Mouse (Mus musculus): ENCODE data around the gene Zkscan2. TPM values are rescaled to one million over a fixed set of nuclear protein-coding genes. Genes with fewer than 3 reads are reported as not detected.
A peak's percentile ranks its signal among the peaks of the same experiment; 100 is the strongest.

Gene Zkscan2
- polyA plus RNA-seq, 1 experiment from 2014 or later, result 2.1 TPM

- no peak within 1 kb of the TSS for H3K9ac ChIP-seq
- H3K4me3 ChIP-seq (replicated peaks), result no peak within 1 kb of the TSS
- no peaks in the 10 kb centered on the region for H3K9me3 ChIP-seq
- no peaks in the 10 kb centered on the region for H3K27me3 ChIP-seq (replicated peaks)
- peak within 1 kb of the TSS; percentile 24; the same call in 1 of the 2 replicates for H3K4me2 ChIP-seq (replicated peaks)
- no peak within 1 kb of the TSS for H3K27ac ChIP-seq
- no peaks in the 10 kb centered on the region; the same call in 1 of the 2 replicates for H3K4me1 ChIP-seq (replicated peaks)
- no peaks in the 10 kb centered on the region for H3K36me3 ChIP-seq
- 48% methylated on average over 9 of the region's 9 CpGs for WGBS
- ATAC-seq, result peak; percentile 93
Observed at GRCm38 (mm10) chr7:123462070-123462501, 38.2 kb downstream of the Zkscan2 start, which contains the start of gene Aqp8. Gene Aqp8, plus strand, starts transcription at chr7:123462291.

GRCm38 (mm10) chr7:123461316-123461715 lies 38.9 kb downstream of the Zkscan2 start:
- H3K36me3 ChIP-seq, result no peaks in the 10 kb centered on the region
- no peaks in the 10 kb centered on the region; the same call in 1 of the 2 replicates for H3K4me1 ChIP-seq (replicated peaks)
- H3K9me3 ChIP-seq, result no peaks in the 10 kb centered on the region
- H3K27me3 ChIP-seq (replicated peaks), result no peaks in the 10 kb centered on the region
- no peak overlapping the region for H3K27ac ChIP-seq
- WGBS, result 89% methylated on average over 4 of the region's 4 CpGs
- no peak overlapping the region for H3K9ac ChIP-seq
- ATAC-seq, result no peak
- no peak overlapping the region for H3K4me3 ChIP-seq (replicated peaks)
- no peak overlapping the region for H3K4me2 ChIP-seq (replicated peaks)

GRCm38 (mm10) chr7:123459247-123459646 lies 41.0 kb downstream of the Zkscan2 start:
- Histone ChIP-seq H3K4me3 (replicated peaks) (no peak overlapping the region), H3K27ac (no peak overlapping the region), H3K9ac (no peak overlapping the region), H3K4me1 (replicated peaks) (no peaks in the 10 kb centered on the region; the same call in 1 of the 2 replicates), H3K9me3 (no peaks in the 10 kb centered on the region), H3K4me2 (replicated peaks) (no peak overlapping the region), H3K36me3 (no peaks in the 10 kb centered on the region), H3K27me3 (replicated peaks) (no peaks in the 10 kb centered on the region)
- WGBS, result 78% methylated on average over 4 of the region's 4 CpGs
- ATAC-seq, result no peak

GRCm38 (mm10) chr7:123458309-123458708 lies 41.9 kb downstream of the Zkscan2 start:
- no peaks in the 10 kb centered on the region for H3K9me3 ChIP-seq
- H3K36me3 ChIP-seq, result no peaks in the 10 kb centered on the region
- 91% methylated on average over 4 of the region's 4 CpGs for WGBS
- ATAC-seq, result no peak
- H3K9ac ChIP-seq, result no peak overlapping the region
- no peaks in the 10 kb centered on the region; the same call in 1 of the 2 replicates for H3K4me1 ChIP-seq (replicated peaks)
- H3K27me3 ChIP-seq (replicated peaks), result no peaks in the 10 kb centered on the region
- no peak overlapping the region for H3K4me2 ChIP-seq (replicated peaks)
- no peak overlapping the region for H3K27ac ChIP-seq
- H3K4me3 ChIP-seq (replicated peaks), result no peak overlapping the region

GRCm38 (mm10) chr7:123455088-123455487 lies 45.2 kb downstream of the Zkscan2 start:
- Histone ChIP-seq H3K4me3 (replicated peaks) (no peak overlapping the region), H3K9ac (no peak overlapping the region), H3K4me1 (replicated peaks) (no peaks in the 10 kb centered on the region), H3K36me3 (no peaks in the 10 kb centered on the region), H3K4me2 (replicated peaks) (no peak overlapping the region), H3K27ac (no peak overlapping the region), H3K27me3 (replicated peaks) (no peaks in the 10 kb centered on the region), H3K9me3 (no peaks in the 10 kb centered on the region)
- no peak for ATAC-seq
- 90% methylated on average over 3 of the region's 3 CpGs for WGBS

GRCm38 (mm10) chr7:123453066-123453465 lies 47.2 kb downstream of the Zkscan2 start:
- Histone ChIP-seq H3K9ac (no peak overlapping the region), H3K27ac (no peak overlapping the region), H3K36me3 (no peaks in the 10 kb centered on the region), H3K4me1 (replicated peaks) (no peaks in the 10 kb centered on the region), H3K4me3 (replicated peaks) (no peak overlapping the region), H3K4me2 (replicated peaks) (no peak overlapping the region), H3K27me3 (replicated peaks) (no peaks in the 10 kb centered on the region), H3K9me3 (no peaks in the 10 kb centered on the region)
- ATAC-seq, result 0 out of 2 replicates have a peak, but pooled peaks have one; percentile 28
- WGBS, result 66% methylated on average over 8 of the region's 8 CpGs

GRCm38 (mm10) chr7:123452551-123452950 lies 47.7 kb downstream of the Zkscan2 start:
- Histone ChIP-seq H3K36me3 (no peaks in the 10 kb centered on the region), H3K27me3 (replicated peaks) (no peaks in the 10 kb centered on the region), H3K27ac (no peak overlapping the region), H3K9me3 (no peaks in the 10 kb centered on the region), H3K4me1 (replicated peaks) (no peaks in the 10 kb centered on the region), H3K4me3 (replicated peaks) (no peak overlapping the region), H3K4me2 (replicated peaks) (no peak overlapping the region), H3K9ac (no peak overlapping the region)
- 46% methylated on average over 6 of the region's 6 CpGs for WGBS
- ATAC-seq, result no peak

GRCm38 (mm10) chr7:123450515-123450914 lies 49.7 kb downstream of the Zkscan2 start:
- 88% methylated on average over 2 of the region's 2 CpGs for WGBS
- Histone ChIP-seq H3K4me2 (replicated peaks) (no peak overlapping the region), H3K27ac (no peak overlapping the region), H3K9ac (no peak overlapping the region), H3K4me3 (replicated peaks) (no peak overlapping the region), H3K4me1 (replicated peaks) (no peaks in the 10 kb centered on the region), H3K36me3 (no peaks in the 10 kb centered on the region), H3K9me3 (no peaks in the 10 kb centered on the region), H3K27me3 (replicated peaks) (no peaks in the 10 kb centered on the region)
- no peak for ATAC-seq

GRCm38 (mm10) chr7:123449676-123450075 lies 50.6 kb downstream of the Zkscan2 start:
- WGBS, result 72% methylated on average over 10 of the region's 10 CpGs
- Histone ChIP-seq H3K9ac (no peak overlapping the region), H3K27me3 (replicated peaks) (no peaks in the 10 kb centered on the region), H3K36me3 (no peaks in the 10 kb centered on the region), H3K9me3 (no peaks in the 10 kb centered on the region), H3K4me1 (replicated peaks) (no peaks in the 10 kb centered on the region), H3K4me3 (replicated peaks) (no peak overlapping the region), H3K4me2 (replicated peaks) (no peak overlapping the region), H3K27ac (no peak overlapping the region)
- ATAC-seq, result no peak

- Histone ChIP-seq H3K36me3 (no peaks in the 10 kb centered on the region), H3K9ac (no peak overlapping the region), H3K27me3 (replicated peaks) (no peaks in the 10 kb centered on the region), H3K4me3 (replicated peaks) (no peak overlapping the region), H3K9me3 (no peaks in the 10 kb centered on the region), H3K4me1 (replicated peaks) (no peaks in the 10 kb centered on the region), H3K27ac (no peak overlapping the region), H3K4me2 (replicated peaks) (no peak overlapping the region)
- WGBS, result 80% methylated on average over 2 of the region's 2 CpGs
- ATAC-seq, result peak; percentile 79
Observed at GRCm38 (mm10) chr7:123448794-123449193, 51.5 kb downstream of the Zkscan2 start.

GRCm38 (mm10) chr7:123442079-123442478 lies 58.2 kb downstream of the Zkscan2 start:
- Histone ChIP-seq H3K4me2 (replicated peaks) (no peak overlapping the region), H3K4me3 (replicated peaks) (no peak overlapping the region), H3K27me3 (replicated peaks) (no peaks in the 10 kb centered on the region), H3K4me1 (replicated peaks) (no peaks in the 10 kb centered on the region), H3K9ac (no peak overlapping the region), H3K9me3 (no peaks in the 10 kb centered on the region), H3K36me3 (no peaks in the 10 kb centered on the region), H3K27ac (no peak overlapping the region)
- WGBS, result 78% methylated on average over 1 of the region's 1 CpGs
- ATAC-seq, result no peak

GRCm38 (mm10) chr7:123431206-123431605 lies 69.0 kb downstream of the Zkscan2 start:
- no peak overlapping the region for H3K4me3 ChIP-seq (replicated peaks)
- no peaks in the 10 kb centered on the region for H3K36me3 ChIP-seq
- no peak overlapping the region for H3K27ac ChIP-seq
- no peak overlapping the region for H3K4me2 ChIP-seq (replicated peaks)
- 66% methylated on average over 4 of the region's 4 CpGs for WGBS
- no peaks in the 10 kb centered on the region for H3K4me1 ChIP-seq (replicated peaks)
- H3K9ac ChIP-seq, result no peak overlapping the region
- H3K27me3 ChIP-seq (replicated peaks), result no peaks in the 10 kb centered on the region
- H3K9me3 ChIP-seq, result no peaks in the 10 kb centered on the region
- ATAC-seq, result no peak

GRCm38 (mm10) chr7:123430411-123430705 lies 69.9 kb downstream of the Zkscan2 start:
- Histone ChIP-seq H3K4me2 (replicated peaks) (no peak overlapping the region), H3K27ac (no peak overlapping the region), H3K9ac (no peak overlapping the region), H3K27me3 (replicated peaks) (no peaks in the 10 kb centered on the region), H3K36me3 (no peaks in the 10 kb centered on the region), H3K9me3 (no peaks in the 10 kb centered on the region), H3K4me3 (replicated peaks) (no peak overlapping the region), H3K4me1 (replicated peaks) (no peaks in the 10 kb centered on the region)
- WGBS, result 71% methylated on average over 4 of the region's 4 CpGs
- ATAC-seq, result peak; percentile 54

Data from intestine, embryonic 15.5 days (tissue).